Mouse (Mus musculus) hindbrain, embryonic 12.5 days (tissue): ENCODE measurements at regions not wholly inside any gene's neighbourhood (a gene's known extent, or its start where the extent isn't known, plus 50 kb on each side); places are given as distances from the start of the nearest gene placed in this dataset.

Source experiments
- ATAC-seq: fragments of 200-750 bp; cut with Nextera tagmentation; 2 replicates; pipeline ENCODE4 v1.8.0; 2017; ENCODE audit warnings: moderate TSS enrichment; ENCODE audit not compliant: low FRiP score
- H3K27ac ChIP-seq: fragments of 300-500 bp; sonication (generic); 2 replicates; pipeline ENCODE4 v1.5.1; 2016; ENCODE audit warnings: mild to moderate bottlenecking
- H3K27me3 ChIP-seq: fragments of 300-500 bp; sonication (generic); 2 replicates; pipeline ENCODE4 v1.6.1; 2016; ENCODE audit warnings: mild to moderate bottlenecking
- H3K36me3 ChIP-seq: fragments of 300-500 bp; sonication (generic); 2 replicates; pipeline ENCODE4 v1.6.1; 2016; ENCODE audit warnings: mild to moderate bottlenecking
- H3K4me1 ChIP-seq: fragments of 300-500 bp; sonication (generic); 2 replicates; pipeline ENCODE4 v1.6.1; 2016
- H3K4me2 ChIP-seq: fragments of 300-500 bp; sonication (generic); replicated peaks from 2 replicates; pipeline ENCODE4 v1.6.1; 2016; ENCODE audit warnings: mild to moderate bottlenecking
- H3K4me3 ChIP-seq: fragments of 300-500 bp; sonication (generic); 2 replicates; pipeline ENCODE4 v1.5.1; 2016; ENCODE audit warnings: mild to moderate bottlenecking
- H3K9ac ChIP-seq: fragments of 300-500 bp; sonication (generic); 2 replicates; pipeline ENCODE4 v1.6.1; 2016; ENCODE audit warnings: mild to moderate bottlenecking, moderate library complexity
- H3K9me3 ChIP-seq: fragments of 300-500 bp; sonication (generic); replicated peaks from 2 replicates; pipeline ENCODE4 v1.6.1; 2016; ENCODE audit warnings: mild to moderate bottlenecking
- WGBS: fragments of 180-500 bp; shearing (Covaris S2); methylation state at CpG from one replicate; pipeline ENCODE4 v1.1.7; 2016; 5-methylcytosine and 5-hydroxymethylcytosine counted together

DNA sequence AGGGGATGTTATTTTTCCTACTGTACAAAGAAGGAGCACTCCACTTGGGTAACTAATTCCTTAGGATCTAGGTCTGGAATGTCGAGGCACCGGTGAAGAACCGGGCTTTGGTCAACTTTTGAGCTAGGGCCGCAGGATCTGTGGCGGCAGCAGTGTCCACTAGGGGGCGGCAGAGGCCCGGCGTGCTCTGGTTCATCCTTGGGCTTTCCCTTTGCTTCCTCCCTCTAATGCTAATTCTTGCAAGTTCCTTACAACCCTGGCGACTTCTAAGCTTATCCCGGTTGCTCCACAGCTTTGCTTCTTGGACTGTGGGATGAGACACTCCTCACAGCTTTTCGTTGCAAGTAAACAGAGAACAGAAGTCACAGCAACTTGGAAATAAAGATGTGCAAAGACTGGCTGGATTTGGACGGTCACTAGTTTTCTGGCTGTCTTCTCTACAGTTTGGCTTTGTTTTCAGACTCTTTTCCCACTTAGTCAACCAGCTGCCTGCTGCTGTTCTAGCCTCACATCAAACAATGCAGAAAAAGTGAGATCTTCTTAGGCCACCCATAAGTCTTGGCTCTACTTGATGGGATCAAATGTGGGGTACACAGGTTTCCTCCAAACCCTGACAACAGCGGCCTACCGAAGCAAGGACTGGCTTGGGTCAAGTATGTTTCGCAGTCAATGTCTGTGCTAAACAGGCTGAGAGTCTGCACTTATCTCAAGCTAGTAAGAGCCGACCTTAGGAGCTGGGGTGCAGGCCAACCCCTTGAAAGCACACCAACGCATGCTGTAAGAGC, 51.2 kb upstream of the Tmem72 start:
- Histone ChIP-seq H3K9ac (no peak overlapping the region), H3K36me3 (no peaks in the 10 kb centered on the region), H3K27ac (no peak overlapping the region), H3K4me2 (no peak overlapping the region), H3K9me3 (no peaks in the 10 kb centered on the region), H3K4me1 (no peaks in the 10 kb centered on the region), H3K27me3 (no peaks in the 10 kb centered on the region; the same call in 1 of the 2 replicates), H3K4me3 (no peak overlapping the region)
- 38% methylated on average over 17 of the region's 17 CpGs for WGBS
- ATAC-seq = peak; percentile 32; the same call in 1 of the 2 replicates

DNA sequence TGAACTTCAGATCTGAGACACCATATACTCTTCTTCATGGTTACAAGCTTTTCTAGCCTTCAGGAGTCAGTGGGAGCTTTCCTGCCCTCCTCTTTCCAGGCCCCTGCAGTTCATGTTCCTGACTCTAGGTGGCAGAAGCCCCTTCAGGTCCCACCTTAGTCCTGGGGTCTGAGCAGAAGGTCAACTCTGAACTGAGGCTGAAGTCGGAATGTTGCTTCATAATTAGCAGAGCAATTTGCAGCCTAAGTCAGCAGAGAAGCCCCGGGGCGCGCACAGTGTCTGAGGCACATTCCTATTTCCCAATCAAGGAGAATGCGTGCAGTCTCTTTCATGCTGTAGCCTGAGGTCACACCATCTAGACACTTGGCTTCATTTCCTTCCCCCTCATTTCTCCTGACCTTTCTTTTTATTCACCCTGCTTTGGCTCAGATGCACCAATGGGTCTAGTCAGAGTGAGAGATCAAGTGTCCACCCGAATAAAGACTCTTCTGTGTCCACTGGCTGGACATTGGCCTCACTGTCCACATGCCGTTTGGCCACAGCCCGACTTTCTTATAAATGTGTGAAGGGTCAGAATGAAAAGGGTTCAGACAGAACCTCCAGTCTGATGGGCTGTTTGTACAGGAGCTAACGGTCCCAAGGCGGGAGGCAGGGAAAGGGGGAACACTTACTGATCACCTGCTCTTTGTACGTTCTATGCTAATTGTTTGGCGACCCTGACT, 58.4 kb upstream of the Tmem72 start:
- Histone ChIP-seq H3K36me3 (no peaks in the 10 kb centered on the region), H3K4me2 (no peak overlapping the region), H3K9me3 (no peaks in the 10 kb centered on the region), H3K4me1 (no peaks in the 10 kb centered on the region), H3K4me3 (no peak overlapping the region), H3K27me3 (no peaks in the 10 kb centered on the region), H3K9ac (no peak overlapping the region), H3K27ac (no peak overlapping the region)
- no peak for ATAC-seq
- WGBS = 72% methylated on average over 12 of the region's 12 CpGs

DNA sequence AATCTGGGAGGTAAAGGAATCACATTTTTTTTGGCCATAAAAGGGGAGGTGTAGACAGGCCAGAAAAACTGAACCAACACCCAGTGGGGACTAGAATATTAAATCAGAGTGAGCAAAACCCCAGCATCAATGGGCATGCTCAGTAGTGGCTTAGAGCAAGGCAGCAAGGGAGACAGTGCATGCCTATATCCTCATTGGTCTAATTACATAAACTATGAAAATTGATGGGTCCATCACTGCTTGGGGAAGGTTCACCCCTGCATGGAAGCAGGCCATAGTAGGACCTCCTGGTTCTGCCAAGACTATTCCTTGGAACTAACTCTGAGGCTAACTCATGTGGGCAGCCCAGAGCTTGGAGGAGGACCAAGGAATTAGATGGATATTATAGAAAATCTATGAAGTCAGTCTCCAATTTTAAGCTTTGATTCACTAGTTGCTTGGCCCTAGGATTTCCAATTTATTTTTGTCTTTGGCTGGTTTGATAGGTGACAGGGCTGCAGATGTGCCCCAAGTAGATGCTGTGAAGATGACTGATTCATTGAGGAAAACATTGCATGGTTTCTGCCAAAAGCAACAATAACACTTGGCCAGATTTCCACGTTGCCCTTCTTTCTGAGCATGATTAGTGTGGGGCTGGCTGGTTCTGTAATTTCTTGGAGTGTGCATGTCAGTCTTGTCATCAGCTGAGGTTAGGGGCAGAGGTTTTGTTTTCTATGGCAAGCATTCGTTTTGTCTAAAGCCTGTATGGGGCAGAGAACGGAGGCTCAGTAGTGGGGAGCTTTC, 70.0 kb upstream of the Tmem72 start:
- WGBS = 60% methylated on average over 3 of the region's 3 CpGs
- no peak overlapping the region for H3K4me3 ChIP-seq

DNA sequence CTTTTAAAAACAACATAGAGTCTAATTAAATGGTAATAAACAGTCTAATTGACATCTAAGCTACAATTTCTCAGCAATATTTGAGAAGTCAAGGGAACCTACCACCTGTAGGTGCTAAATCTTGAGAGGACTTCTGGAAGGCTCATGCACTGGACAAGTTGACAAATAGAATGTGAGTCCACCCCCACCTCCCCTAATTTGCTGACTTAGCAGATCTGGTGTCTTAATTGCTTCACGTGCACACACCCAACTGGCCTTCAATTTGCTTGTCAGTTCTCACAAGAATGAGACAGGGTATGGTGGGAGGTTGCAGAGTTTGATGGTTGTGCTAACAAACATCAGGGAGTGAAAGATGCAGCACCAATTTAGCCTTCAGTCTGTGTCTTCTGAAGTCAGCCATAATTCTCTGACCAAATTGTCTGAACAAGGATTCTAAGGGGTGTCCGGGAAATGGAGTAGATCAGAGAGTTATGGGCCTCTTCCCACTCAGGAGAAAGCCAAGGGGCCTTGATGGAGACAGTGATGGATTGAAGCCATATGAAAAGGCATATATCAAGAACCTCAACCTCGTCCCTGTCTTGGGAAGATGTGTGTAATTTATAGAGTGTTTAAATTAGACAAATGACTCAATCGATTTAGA, 76.7 kb upstream of the Tmem72 start:
- Histone ChIP-seq H3K36me3 (no peaks in the 10 kb centered on the region), H3K27ac (no peak overlapping the region), H3K27me3 (no peaks in the 10 kb centered on the region), H3K4me2 (no peak overlapping the region), H3K9ac (no peak overlapping the region), H3K9me3 (no peaks in the 10 kb centered on the region), H3K4me3 (no peak overlapping the region), H3K4me1 (no peaks in the 10 kb centered on the region)
- 86% methylated on average over 4 of the region's 4 CpGs for WGBS
- ATAC-seq = no peak

More for the DNA sequence above, 70.0 kb upstream of the Tmem72 start:
- Histone ChIP-seq H3K4me1 (no peaks in the 10 kb centered on the region), H3K9me3 (no peaks in the 10 kb centered on the region), H3K27me3 (no peaks in the 10 kb centered on the region), H3K36me3 (no peaks in the 10 kb centered on the region), H3K27ac (no peak overlapping the region), H3K4me2 (no peak overlapping the region), H3K9ac (no peak overlapping the region)
- no peak for ATAC-seq

DNA sequence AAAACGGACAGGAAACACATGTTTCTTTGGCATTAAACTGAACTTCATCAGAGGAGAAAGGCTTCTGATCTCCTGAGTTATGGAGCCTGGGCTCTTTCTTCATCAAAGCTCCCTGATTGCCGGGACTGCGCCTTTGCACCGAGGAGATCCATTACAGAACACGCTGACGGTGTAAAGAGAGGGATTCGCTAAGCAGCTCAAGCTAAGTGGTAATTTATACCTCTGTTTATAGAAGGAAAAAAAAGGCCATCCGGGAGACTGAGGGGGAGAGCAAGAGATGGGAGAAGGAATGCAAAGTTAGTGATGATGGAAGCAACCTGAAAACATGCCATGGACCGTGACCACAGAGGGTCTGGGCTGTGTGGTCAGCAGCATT, 77.2 kb upstream of the Tmem72 start:
- H3K27me3 ChIP-seq = no peaks in the 10 kb centered on the region
- no peak overlapping the region for H3K9ac ChIP-seq
- no peaks in the 10 kb centered on the region for H3K9me3 ChIP-seq
- WGBS = 69% methylated on average over 9 of the region's 9 CpGs
- no peak overlapping the region for H3K27ac ChIP-seq
- no peak overlapping the region for H3K4me2 ChIP-seq
- ATAC-seq = no peak
- H3K4me1 ChIP-seq = no peaks in the 10 kb centered on the region
- no peaks in the 10 kb centered on the region for H3K36me3 ChIP-seq
- H3K4me3 ChIP-seq = no peak overlapping the region

DNA sequence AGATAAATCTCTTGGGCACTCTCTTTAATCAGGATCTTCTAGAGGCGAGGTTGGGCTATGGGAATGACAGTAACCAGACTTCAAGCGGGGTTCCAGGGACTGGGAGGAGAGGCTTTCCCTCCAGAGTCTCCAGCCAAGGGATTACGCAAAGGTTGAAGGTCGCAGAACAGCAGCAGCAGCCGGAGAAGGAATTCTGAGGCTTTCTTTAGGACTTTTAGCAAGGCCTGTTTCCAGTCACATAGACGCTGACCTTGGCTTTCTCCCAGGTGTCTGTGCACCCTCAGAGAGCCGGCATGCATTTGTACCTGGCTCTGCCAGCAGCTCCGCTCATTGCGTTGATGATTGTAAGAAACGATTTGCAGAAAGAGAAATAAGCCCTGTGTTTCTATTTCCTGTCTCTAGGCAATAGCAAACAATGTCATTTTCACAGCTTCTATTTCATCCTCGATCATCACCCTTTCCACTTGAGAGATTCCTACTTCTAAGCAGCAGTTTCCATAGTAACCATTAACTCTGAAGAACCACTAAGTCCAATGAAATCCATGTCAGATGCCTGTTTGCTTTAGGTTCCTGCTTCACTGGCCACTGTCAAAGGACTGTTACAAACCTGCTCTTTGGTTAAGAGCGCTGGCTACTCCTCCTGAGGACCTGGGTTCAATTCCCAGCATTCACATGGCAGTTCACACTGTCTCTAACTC, 104.7 kb upstream of the Tmem72 start:
- H3K27ac ChIP-seq = peak overlapping the region; percentile 58
- H3K4me2 ChIP-seq = no peak overlapping the region
- ATAC-seq = no peak
- H3K4me1 ChIP-seq = peaks cover 10% of the 10 kb centered on the region
- H3K27me3 ChIP-seq = no peaks in the 10 kb centered on the region
- 42% methylated on average over 12 of the region's 12 CpGs for WGBS
- H3K9ac ChIP-seq = no peak overlapping the region
- no peaks in the 10 kb centered on the region for H3K36me3 ChIP-seq
- H3K9me3 ChIP-seq = no peaks in the 10 kb centered on the region
- H3K4me3 ChIP-seq = no peak overlapping the region

DNA sequence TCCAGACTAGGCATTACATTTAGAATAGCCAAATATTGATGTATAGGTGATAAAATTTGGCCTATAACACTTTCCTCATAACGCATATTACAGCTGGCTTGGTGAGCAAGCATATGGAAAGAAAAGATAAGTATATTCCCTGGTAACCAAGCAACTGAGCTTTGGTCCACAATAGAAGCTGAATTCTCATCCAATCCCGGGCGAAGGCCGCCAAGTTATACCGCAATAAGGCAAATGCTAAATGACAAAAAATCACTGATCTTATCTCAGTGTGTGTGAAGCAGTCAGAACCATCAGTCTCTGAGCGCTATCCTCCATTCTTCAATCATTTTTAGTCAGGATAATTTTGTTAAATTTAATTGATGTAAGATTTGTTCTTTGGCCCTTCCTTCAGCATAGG, 105.9 kb upstream of the Tmem72 start:
- H3K9me3 ChIP-seq = no peaks in the 10 kb centered on the region
- H3K4me3 ChIP-seq = no peak overlapping the region
- no peak overlapping the region for H3K27ac ChIP-seq
- no peak for ATAC-seq
- no peak overlapping the region for H3K4me2 ChIP-seq
- H3K4me1 ChIP-seq = peaks cover 10% of the 10 kb centered on the region
- no peaks in the 10 kb centered on the region for H3K27me3 ChIP-seq
- H3K36me3 ChIP-seq = no peaks in the 10 kb centered on the region
- H3K9ac ChIP-seq = no peak overlapping the region
- 96% methylated on average over 6 of the region's 6 CpGs for WGBS

DNA sequence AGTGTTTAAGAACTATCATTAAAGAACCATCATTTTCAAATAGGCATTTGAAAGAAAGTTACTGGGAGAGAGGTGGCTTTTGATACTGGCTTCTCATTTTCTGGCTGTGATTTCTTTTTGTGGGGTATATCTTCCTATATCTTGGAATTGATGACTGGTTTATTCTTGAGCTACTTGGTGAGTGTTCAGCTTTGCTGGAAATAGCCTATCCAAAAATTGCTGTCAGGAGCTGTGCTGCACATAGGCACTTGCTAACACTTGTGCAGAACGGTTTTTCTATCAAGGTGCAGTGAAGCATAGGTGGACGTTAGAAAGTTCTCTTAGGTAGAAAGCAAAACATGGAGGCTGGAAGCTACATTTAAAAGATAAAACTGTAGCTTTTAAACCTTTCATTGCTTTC, 108.9 kb upstream of the Tmem72 start:
- no peak overlapping the region for H3K9ac ChIP-seq
- no peaks in the 10 kb centered on the region for H3K9me3 ChIP-seq
- 81% methylated on average over 2 of the region's 2 CpGs for WGBS
- no peaks in the 10 kb centered on the region for H3K36me3 ChIP-seq
- no peak overlapping the region for H3K4me2 ChIP-seq
- H3K4me3 ChIP-seq = no peak overlapping the region
- no peak for ATAC-seq
- no peak overlapping the region for H3K27ac ChIP-seq
- H3K27me3 ChIP-seq = no peaks in the 10 kb centered on the region
- peaks cover 10% of the 10 kb centered on the region for H3K4me1 ChIP-seq

DNA sequence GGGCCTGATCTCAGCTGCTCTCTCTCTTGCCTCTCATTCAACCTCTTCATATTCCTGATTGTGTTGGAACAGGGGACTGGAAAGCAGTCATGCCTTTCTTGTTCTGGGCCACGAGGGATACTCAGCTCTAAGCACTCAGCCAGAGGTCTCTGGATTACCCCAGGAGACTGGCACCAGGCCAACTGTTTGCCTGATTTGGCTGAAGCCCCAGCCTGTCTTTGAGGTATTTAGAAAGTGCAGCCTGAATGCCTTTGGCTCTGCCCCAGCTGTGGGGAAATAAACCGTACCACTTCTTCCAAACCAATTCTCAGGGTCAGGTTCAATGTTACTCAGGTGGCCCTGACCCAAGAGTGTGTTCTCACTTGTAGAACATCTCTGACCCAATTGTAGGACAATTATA, 112.6 kb upstream of the Tmem72 start:
- no peak overlapping the region for H3K9ac ChIP-seq
- ATAC-seq = no peak

DNA sequence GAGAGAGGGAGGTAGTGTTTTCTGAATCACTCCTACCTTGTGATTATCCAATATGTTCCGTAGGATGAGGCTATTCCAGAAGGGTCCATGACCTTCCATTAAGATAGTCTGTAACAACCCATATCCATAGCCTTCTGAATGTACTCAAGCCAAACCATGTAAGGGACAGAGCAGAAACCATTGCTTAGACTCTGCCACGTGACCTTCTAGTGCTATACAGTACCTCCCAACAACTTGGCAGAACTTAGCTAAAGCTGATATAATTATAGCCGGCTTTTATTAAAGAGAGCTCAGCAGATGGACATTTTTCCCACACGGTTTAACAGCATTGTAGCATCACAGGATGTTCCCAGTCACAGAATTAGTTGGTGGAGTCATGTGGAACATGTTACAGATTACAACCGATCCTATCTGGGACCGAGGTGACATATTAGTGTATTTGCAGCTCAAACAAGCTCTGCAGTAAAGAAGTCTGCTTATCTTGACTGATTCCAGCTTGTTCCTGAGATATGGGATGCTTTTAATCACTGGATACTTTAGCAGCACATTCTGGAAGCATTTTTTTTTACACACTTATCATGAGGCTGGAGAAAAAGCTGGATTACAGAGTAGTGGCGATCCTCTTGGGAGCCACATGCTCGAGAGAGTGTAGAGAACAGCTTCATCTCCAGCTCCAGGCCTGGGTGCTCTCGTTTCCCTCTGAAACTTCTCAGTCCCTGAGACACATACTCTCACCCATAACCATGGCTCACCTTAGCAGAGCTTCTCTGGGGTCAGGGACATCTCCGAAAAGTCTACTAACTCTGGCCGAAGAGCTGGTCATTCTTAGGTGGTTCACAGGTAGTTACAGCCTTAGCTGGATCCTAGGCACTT, 129.5 kb upstream of the Tmem72 start:
- Histone ChIP-seq H3K27ac (no peak overlapping the region), H3K4me2 (no peak overlapping the region), H3K4me3 (no peak overlapping the region), H3K9ac (no peak overlapping the region), H3K27me3 (no peaks in the 10 kb centered on the region), H3K4me1 (no peaks in the 10 kb centered on the region), H3K9me3 (no peaks in the 10 kb centered on the region), H3K36me3 (no peaks in the 10 kb centered on the region)
- WGBS = 87% methylated on average over 11 of the region's 11 CpGs
- no peak for ATAC-seq

More for the DNA sequence above, 112.6 kb upstream of the Tmem72 start:
- Histone ChIP-seq H3K4me3 (no peak overlapping the region), H3K4me1 (no peaks in the 10 kb centered on the region), H3K36me3 (no peaks in the 10 kb centered on the region), H3K9me3 (no peaks in the 10 kb centered on the region), H3K27me3 (no peaks in the 10 kb centered on the region), H3K4me2 (no peak overlapping the region), H3K27ac (no peak overlapping the region)
- 60% methylated on average over 2 of the region's 2 CpGs for WGBS

DNA sequence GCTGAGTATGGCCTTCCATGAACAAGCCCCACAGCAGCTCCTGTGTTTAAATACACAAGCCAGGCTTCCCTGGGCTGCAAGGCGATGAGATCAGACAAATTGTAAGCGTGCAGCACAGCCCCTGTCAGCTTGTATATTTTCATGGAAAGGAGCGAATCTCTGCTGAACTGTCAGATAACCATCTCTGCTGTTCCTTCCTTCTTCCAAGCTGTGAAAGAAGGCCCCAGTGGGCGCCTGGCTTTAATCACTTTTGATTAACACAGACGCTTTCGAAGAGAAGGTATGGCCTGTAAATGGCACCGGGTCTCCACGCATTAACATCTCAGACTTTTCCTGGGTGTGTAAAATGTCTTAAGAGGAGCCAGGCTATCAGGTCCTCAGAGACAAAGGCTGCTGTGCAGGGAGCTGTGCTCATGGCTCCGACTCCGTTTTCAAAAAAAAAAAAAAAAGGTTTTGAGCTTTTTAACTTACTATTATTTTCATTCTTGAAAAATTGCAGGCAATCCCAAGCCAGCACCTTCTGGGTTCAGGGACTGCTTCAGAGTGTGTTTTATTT, 131.9 kb upstream of the Tmem72 start:
- Histone ChIP-seq H3K36me3 (no peaks in the 10 kb centered on the region), H3K9ac (no peak overlapping the region), H3K4me1 (no peaks in the 10 kb centered on the region), H3K9me3 (no peaks in the 10 kb centered on the region), H3K27ac (no peak overlapping the region), H3K27me3 (no peaks in the 10 kb centered on the region), H3K4me2 (no peak overlapping the region), H3K4me3 (no peak overlapping the region)
- WGBS = 73% methylated on average over 10 of the region's 10 CpGs
- ATAC-seq = no peak
